Mouse (Mus musculus): ENCODE results near the gene Slc41a2. TPM values are rescaled to one million over a fixed set of nuclear protein-coding genes. Genes with fewer than 3 reads are reported as not detected.
A peak's percentile ranks its signal among the peaks of the same experiment; 100 is the strongest.

Slc41a2 gene
- total RNA-seq, 1 experiment from 2014 or later, result 5.1 TPM

GRCm38 (mm10) chr10:83313033-83313432 is 24.6 kb downstream of the Slc41a2 start:
- DNase-seq, result no peak

- DNase-seq, result no peak
Observed at GRCm38 (mm10) chr10:83310356-83310755, 27.3 kb downstream of the Slc41a2 start.

GRCm38 (mm10) chr10:83301687-83302086 is 36.0 kb downstream of the Slc41a2 start:
- DNase-seq, result peak; percentile 41

DNA sequence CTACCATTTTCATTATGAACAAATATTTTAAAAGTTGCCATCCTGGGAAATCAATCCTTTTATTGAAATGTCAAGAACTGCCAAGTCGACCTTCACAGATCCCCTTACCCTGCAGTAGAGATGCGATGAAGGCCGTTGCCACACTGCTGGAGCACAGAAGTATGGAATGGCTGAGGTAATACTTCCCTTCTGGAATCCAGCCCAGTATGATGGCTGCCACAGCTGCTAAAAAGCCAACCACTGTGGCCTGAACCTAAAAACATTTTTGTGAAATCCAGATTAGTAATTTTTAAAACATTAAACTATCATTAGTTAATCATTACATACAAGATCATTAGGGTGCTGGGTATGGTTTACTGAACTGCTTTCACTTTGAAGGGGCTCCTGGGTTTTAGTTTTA is 36.6 kb downstream of the Slc41a2 start:
- DNase-seq, result no peak

GRCm38 (mm10) chr10:83297017-83297416 is 40.7 kb downstream of the Slc41a2 start:
- no peak for DNase-seq

GRCm38 (mm10) chr10:83294746-83295145 is 42.9 kb downstream of the Slc41a2 start:
- peak; percentile 20 for DNase-seq

- no peak for DNase-seq
Observed at GRCm38 (mm10) chr10:83293352-83293751, 44.3 kb downstream of the Slc41a2 start.

- no peak for DNase-seq
Observed at GRCm38 (mm10) chr10:83291731-83292130, 46.0 kb downstream of the Slc41a2 start.

GRCm38 (mm10) chr10:83287828-83288227 is 49.9 kb downstream of the Slc41a2 start:
- no peak for DNase-seq

DNA sequence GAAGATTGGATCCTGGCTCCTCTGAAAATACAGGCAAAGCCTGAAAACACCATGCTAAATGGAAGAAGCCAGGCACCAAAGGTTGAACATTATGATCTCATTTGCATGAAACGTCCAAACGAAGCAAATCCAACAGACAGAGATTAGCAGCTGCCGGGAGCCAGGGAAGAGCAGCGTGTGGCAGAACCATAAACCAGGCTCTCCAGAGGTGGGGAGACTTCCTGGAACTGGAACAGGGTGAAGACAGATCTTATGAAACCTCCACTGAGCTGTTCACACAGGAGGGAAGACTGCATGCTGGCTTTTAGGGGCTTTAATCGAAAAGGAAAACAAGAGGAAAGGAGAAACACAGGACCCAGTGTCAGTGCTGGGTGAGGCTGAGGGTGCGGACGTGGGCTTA is 51.3 kb downstream of the Slc41a2 start:
- DNase-seq, result no peak

GRCm38 (mm10) chr10:83285724-83286256 is 51.9 kb downstream of the Slc41a2 start:
- no peak for DNase-seq

- peak; percentile 15 for DNase-seq
Observed at GRCm38 (mm10) chr10:83284916-83285315, 52.8 kb downstream of the Slc41a2 start.

- DNase-seq, result no peak
Observed at GRCm38 (mm10) chr10:83266731-83267130, 71.0 kb downstream of the Slc41a2 start.

GRCm38 (mm10) chr10:83266241-83266640 is 71.4 kb downstream of the Slc41a2 start:
- no peak for DNase-seq

DNA sequence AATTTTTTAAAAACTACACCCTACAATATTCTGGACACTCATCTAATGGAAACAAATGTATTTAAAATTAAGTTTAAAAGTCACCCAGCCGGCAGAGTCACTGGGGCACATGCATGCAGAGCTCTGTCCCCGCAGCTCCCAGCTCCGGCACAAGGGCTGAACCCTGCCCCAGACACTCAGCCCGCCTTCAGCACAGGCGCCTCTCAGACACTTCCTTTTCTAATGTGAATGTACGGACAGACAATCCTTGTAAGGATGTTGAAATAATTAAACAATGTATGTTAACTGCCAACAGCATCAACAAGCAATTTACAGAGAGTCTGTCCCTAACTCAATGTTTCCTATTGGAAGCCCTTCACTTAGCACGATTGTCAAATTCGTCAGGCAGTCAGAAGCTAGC is 73.0 kb downstream of the Slc41a2 start:
- no peak for DNase-seq

- no peak for DNase-seq
Observed at GRCm38 (mm10) chr10:83264056-83264455, 73.6 kb downstream of the Slc41a2 start.

GRCm38 (mm10) chr10:83261264-83261663 is 76.4 kb downstream of the Slc41a2 start:
- DNase-seq, result no peak

GRCm38 (mm10) chr10:83251377-83251776 is 86.3 kb downstream of the Slc41a2 start:
- DNase-seq, result peak; percentile 29

DNA sequence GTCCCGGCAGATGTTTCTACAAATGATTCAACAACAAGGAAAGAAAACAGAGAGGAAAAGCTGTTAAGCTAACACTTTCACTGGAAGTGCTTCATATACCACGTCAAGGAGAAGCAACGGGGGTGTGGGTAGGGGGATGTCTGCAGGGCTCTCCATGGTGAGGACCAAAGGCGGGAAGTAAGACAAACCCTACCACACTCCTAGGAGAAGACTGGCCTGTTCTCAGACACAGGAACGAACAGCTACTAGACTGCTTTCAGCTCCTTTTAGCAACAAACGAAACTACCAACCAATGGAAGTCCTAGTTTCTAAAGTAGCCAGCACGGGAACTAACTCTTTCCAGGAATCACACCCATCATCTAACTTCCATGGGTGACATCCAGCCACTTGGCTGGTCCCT is 89.6 kb downstream of the Slc41a2 start:
- DNase-seq, result no peak

DNA sequence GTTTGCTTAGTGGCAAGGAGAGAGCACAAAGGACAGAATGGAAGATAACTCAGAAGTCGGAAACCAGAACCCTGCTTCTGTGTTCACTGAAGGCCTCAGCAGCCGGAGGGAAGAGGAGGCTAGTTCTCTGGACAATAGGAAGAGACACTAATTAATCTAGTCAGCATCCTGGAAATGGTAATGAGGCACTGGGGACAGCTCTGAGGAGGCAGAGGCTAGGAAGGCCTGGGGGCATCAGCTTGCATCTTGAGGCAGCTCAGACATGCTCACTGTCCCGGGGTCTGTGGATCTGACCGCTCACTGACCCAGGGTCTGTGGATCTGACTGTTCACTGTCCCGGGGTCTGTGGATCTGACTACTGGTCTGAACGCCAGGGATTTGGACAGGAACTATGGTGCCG is 92.0 kb downstream of the Slc41a2 start:
- no peak for DNase-seq

DNA sequence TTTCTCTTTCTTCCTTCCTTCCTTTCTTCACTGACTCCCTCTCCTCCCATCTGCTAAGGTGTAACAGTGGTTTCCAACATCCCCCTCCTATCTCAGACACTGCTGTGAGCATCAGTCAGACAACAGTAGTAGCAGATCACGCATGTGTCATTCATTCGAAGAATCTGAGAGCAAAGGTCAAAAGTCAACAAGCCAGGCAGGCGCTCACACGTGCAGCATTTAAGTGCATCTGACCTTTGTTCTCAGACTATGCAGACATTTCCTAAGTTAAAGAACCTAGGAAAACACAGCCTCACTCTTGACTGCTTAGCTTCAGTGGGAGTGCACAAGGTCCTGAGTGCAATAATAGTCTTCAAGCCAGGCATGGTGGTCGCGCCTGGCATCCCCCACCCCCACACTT is 93.6 kb downstream of the Slc41a2 start:
- DNase-seq, result no peak

- no peak for DNase-seq
Observed at GRCm38 (mm10) chr10:83242106-83242686, 95.5 kb downstream of the Slc41a2 start.

DNA sequence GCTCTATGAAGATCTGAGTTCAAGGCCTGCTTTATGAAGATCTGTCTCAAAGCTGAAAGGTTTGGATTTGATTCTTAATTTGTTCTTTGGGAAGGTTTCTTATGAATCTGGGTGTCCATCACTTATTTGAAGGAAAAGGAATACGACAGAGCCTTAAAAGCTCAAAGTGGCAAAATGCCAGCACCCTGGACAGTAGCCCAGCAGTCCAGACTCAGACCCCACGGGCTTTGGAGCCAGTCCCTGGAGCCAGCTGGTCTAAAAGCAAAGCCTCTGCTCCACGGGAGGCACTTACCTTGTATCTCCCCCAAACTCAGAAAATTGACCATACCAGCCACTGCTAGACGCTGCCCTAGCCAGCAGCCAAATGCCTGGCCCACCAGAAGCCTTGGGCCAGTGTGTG is 103.3 kb downstream of the Slc41a2 start:
- peak; percentile 16 for DNase-seq

- DNase-seq, result no peak
Observed at GRCm38 (mm10) chr10:83233967-83234366, 103.7 kb downstream of the Slc41a2 start.

- no peak for DNase-seq
Observed at GRCm38 (mm10) chr10:83228626-83229025, 109.1 kb downstream of the Slc41a2 start.
